Mouse (Mus musculus): ENCODE data around the gene Ccr2. TPM values are rescaled to one million over a fixed set of nuclear protein-coding genes. Genes with fewer than 3 reads are reported as not detected.
"Not testable (repeated sequence)": the region's sequence is repeated elsewhere in the genome, so short reads cannot be mapped to it uniquely, and the experiment has no call there.

Ccr2 gene
- polyA plus RNA-seq, 1 experiment from 2014 or later = 0.34 TPM

GRCm38 (mm10) chr9:124126373-124126772 lies 24.6 kb downstream of the Ccr2 start:
- ATAC-seq (ENCODE audit: low FRiP score) = no peak
- Histone ChIP-seq H3K4me1 (no peaks in the 10 kb centered on the region), H3K27me3 (no peaks in the 10 kb centered on the region), H3K36me3 (no peaks in the 10 kb centered on the region), H3K27ac (no peak overlapping the region), H3K4me2 (replicated peaks) (no peak overlapping the region), H3K9me3 (replicated peaks) (no peaks in the 10 kb centered on the region), H3K9ac (no peak overlapping the region), H3K4me3 (no peak overlapping the region)
- WGBS = 62% methylated on average over 5 of the region's 5 CpGs

GRCm38 (mm10) chr9:124127412-124127811 lies 25.7 kb downstream of the Ccr2 start:
- no peak for ATAC-seq (ENCODE audit: low FRiP score)
- no peaks in the 10 kb centered on the region for H3K4me1 ChIP-seq
- H3K9ac ChIP-seq = no peak overlapping the region
- H3K27ac ChIP-seq = no peak overlapping the region
- no peak overlapping the region for H3K4me3 ChIP-seq
- 71% methylated on average over 4 of the region's 4 CpGs for WGBS
- no peaks in the 10 kb centered on the region for H3K27me3 ChIP-seq
- H3K4me2 ChIP-seq (replicated peaks) = no peak overlapping the region
- no peaks in the 10 kb centered on the region for H3K9me3 ChIP-seq (replicated peaks)
- no peaks in the 10 kb centered on the region for H3K36me3 ChIP-seq

- Histone ChIP-seq H3K4me3 (no peak overlapping the region), H3K9ac (no peak overlapping the region), H3K4me2 (replicated peaks) (no peak overlapping the region), H3K36me3 (no peaks in the 10 kb centered on the region), H3K4me1 (no peaks in the 10 kb centered on the region), H3K27me3 (no peaks in the 10 kb centered on the region), H3K27ac (no peak overlapping the region), H3K9me3 (replicated peaks) (no peaks in the 10 kb centered on the region)
- 0% methylated on average over 1 of the region's 1 CpGs for whole genome bisulfite sequencing
- ATAC-seq (ENCODE audit: low FRiP score) = no peak
These were observed 26.6 kb downstream of the Ccr2 start for GRCm38 (mm10) chr9:124128379-124128778.

GRCm38 (mm10) chr9:124132899-124133298 lies 31.1 kb downstream of the Ccr2 start:
- H3K36me3 ChIP-seq; H3K27ac ChIP-seq; H3K9me3 ChIP-seq (replicated peaks); H3K27me3 ChIP-seq; H3K4me3 ChIP-seq; H3K9ac ChIP-seq; H3K4me1 ChIP-seq; ATAC-seq (ENCODE audit: low FRiP score); H3K4me2 ChIP-seq (replicated peaks): not testable (repeated sequence)
- 80% methylated on average over 2 of the region's 2 CpGs for WGBS

GRCm38 (mm10) chr9:124134919-124135318 lies 33.2 kb downstream of the Ccr2 start:
- not testable (repeated sequence) for H3K4me1 ChIP-seq; H3K36me3 ChIP-seq; H3K27ac ChIP-seq; H3K27me3 ChIP-seq; ATAC-seq (ENCODE audit: low FRiP score); H3K9ac ChIP-seq; H3K9me3 ChIP-seq (replicated peaks); H3K4me2 ChIP-seq (replicated peaks); H3K4me3 ChIP-seq
- 89% methylated on average over 1 of the region's 1 CpGs for WGBS

- 74% methylated on average over 11 of the region's 11 CpGs for WGBS
- H3K4me2 ChIP-seq (replicated peaks) = no peak overlapping the region
- H3K9ac ChIP-seq = no peak overlapping the region
- H3K27me3 ChIP-seq = no peaks in the 10 kb centered on the region
- no peak overlapping the region for H3K4me3 ChIP-seq
- H3K9me3 ChIP-seq (replicated peaks) = no peaks in the 10 kb centered on the region
- H3K4me1 ChIP-seq = no peaks in the 10 kb centered on the region
- no peak overlapping the region for H3K27ac ChIP-seq
- no peaks in the 10 kb centered on the region for H3K36me3 ChIP-seq
- ATAC-seq (ENCODE audit: low FRiP score) = no peak
These were observed 35.9 kb downstream of the Ccr2 start for GRCm38 (mm10) chr9:124137619-124138018.

GRCm38 (mm10) chr9:124138055-124138775 lies 36.5 kb downstream of the Ccr2 start:
- 61% methylated on average over 4 of the region's 4 CpGs for WGBS
- no peak overlapping the region for H3K27ac ChIP-seq
- H3K4me2 ChIP-seq (replicated peaks) = no peak overlapping the region
- H3K4me1 ChIP-seq = no peaks in the 10 kb centered on the region
- no peak for ATAC-seq (ENCODE audit: low FRiP score)
- H3K9ac ChIP-seq = no peak overlapping the region
- no peaks in the 10 kb centered on the region for H3K9me3 ChIP-seq (replicated peaks)
- no peaks in the 10 kb centered on the region for H3K27me3 ChIP-seq
- H3K36me3 ChIP-seq = no peaks in the 10 kb centered on the region
- H3K4me3 ChIP-seq = no peak overlapping the region

- ATAC-seq (ENCODE audit: low FRiP score) = no peak
- WGBS = 94% methylated on average over 1 of the region's 1 CpGs
- H3K9ac ChIP-seq = no peak overlapping the region
- no peaks in the 10 kb centered on the region for H3K27me3 ChIP-seq
- H3K36me3 ChIP-seq = no peaks in the 10 kb centered on the region
- H3K4me3 ChIP-seq = no peak overlapping the region
- no peaks in the 10 kb centered on the region for H3K4me1 ChIP-seq
- H3K4me2 ChIP-seq (replicated peaks) = no peak overlapping the region
- no peak overlapping the region for H3K27ac ChIP-seq
- no peaks in the 10 kb centered on the region for H3K9me3 ChIP-seq (replicated peaks)
These were observed 41.9 kb downstream of the Ccr2 start for GRCm38 (mm10) chr9:124143678-124144077.

GRCm38 (mm10) chr9:124146307-124146706 lies 44.6 kb downstream of the Ccr2 start:
- H3K9me3 ChIP-seq (replicated peaks) = no peaks in the 10 kb centered on the region
- no peaks in the 10 kb centered on the region for H3K36me3 ChIP-seq
- no peak for ATAC-seq (ENCODE audit: low FRiP score)
- H3K4me1 ChIP-seq = no peaks in the 10 kb centered on the region
- no peak overlapping the region for H3K9ac ChIP-seq
- H3K27me3 ChIP-seq = no peaks in the 10 kb centered on the region
- H3K27ac ChIP-seq = no peak overlapping the region
- H3K4me3 ChIP-seq = no peak overlapping the region
- H3K4me2 ChIP-seq (replicated peaks) = no peak overlapping the region

Other genes starting within 250 kb of the Ccr2 start
- gene Xcr1, start 239.9 kb upstream of the Ccr2 start, polyA plus RNA-seq (2016; fragmentation: Nextera tagmentation; extraction: Ambion mirVana) = 0.04 TPM in 1 of 2 replicates, not detected in the other
- gene Ccr1, start 133.3 kb upstream of the Ccr2 start, polyA plus RNA-seq (2016; fragmentation: Nextera tagmentation; extraction: Ambion mirVana) = 0.99 and 1.1 TPM in 2 replicates
- gene Ccr1l1, start 123.5 kb upstream of the Ccr2 start, polyA plus RNA-seq (2016; fragmentation: Nextera tagmentation; extraction: Ambion mirVana) = not detected in 2 replicates
- not detected in 2 replicates for gene Ccr3, start 80.0 kb upstream of the Ccr2 start, polyA plus RNA-seq (2016; fragmentation: Nextera tagmentation; extraction: Ambion mirVana)
- gene Ccr5, start 19.6 kb downstream of the Ccr2 start, polyA plus RNA-seq (2016; fragmentation: Nextera tagmentation; extraction: Ambion mirVana) = 0.90 and 1.1 TPM in 2 replicates
- gene 2010315B03Rik, start 210.7 kb downstream of the Ccr2 start, polyA plus RNA-seq (2016; fragmentation: Nextera tagmentation; extraction: Ambion mirVana) = 8.8 TPM in 2 replicates